Mouse (Mus musculus): ENCODE measurements around the gene Olfr1039.
"Not testable (repeated sequence)": the region's sequence is repeated elsewhere in the genome, so short reads cannot be mapped to it uniquely, and the experiment has no call there.

Gene Olfr1039

GRCm38 (mm10) chr2:86135828-86136227 lies at the start of gene Olfr1039:
Olfr1039 (minus strand) TSS chr2:86135928.
- DNase-seq (ENCODE audit: low spot score in 2 of 2) = no peak

GRCm38 (mm10) chr2:86179950-86180349 lies 44.2 kb upstream of the Olfr1039 start:
- no peak for DNase-seq (ENCODE audit: low spot score in 2 of 2)

- no peak for DNase-seq (ENCODE audit: low spot score in 2 of 2)
These were observed 42.0 kb upstream of the Olfr1039 start, which contains the start of gene Olfr1044 for GRCm38 (mm10) chr2:86177720-86178119. Olfr1044 (minus strand) TSS chr2:86177820.

- not testable (repeated sequence) for DNase-seq (ENCODE audit: low spot score in 2 of 2)
These were observed 39.7 kb upstream of the Olfr1039 start for GRCm38 (mm10) chr2:86175422-86175821.

- no peak for DNase-seq (ENCODE audit: low spot score in 2 of 2)
These were observed 31.7 kb upstream of the Olfr1039 start, which contains the start of gene Olfr1043 for GRCm38 (mm10) chr2:86167422-86167821. Olfr1043 (minus strand) TSS chr2:86167522.

GRCm38 (mm10) chr2:86161738-86162137 lies 26.0 kb upstream of the Olfr1039 start, which contains the start of gene Olfr1042:
Olfr1042 (minus strand) TSS chr2:86161838.
- DNase-seq (ENCODE audit: low spot score in 2 of 2) = no peak

GRCm38 (mm10) chr2:86146632-86147031 lies 10.9 kb upstream of the Olfr1039 start, which contains the start of gene Olfr1040:
Olfr1040 (minus strand) TSS chr2:86146732.
- no peak for DNase-seq (ENCODE audit: low spot score in 2 of 2)

GRCm38 (mm10) chr2:86087285-86087684 lies 48.4 kb downstream of the Olfr1039 start, which contains the start of gene Olfr1037:
Olfr1037 (minus strand) TSS chr2:86087385.
- no peak for DNase-seq (ENCODE audit: low spot score in 2 of 2)

GRCm38 (mm10) chr2:86080478-86080877 lies 55.2 kb downstream of the Olfr1039 start:
- not testable (repeated sequence) for DNase-seq (ENCODE audit: low spot score in 2 of 2)

Data from urinary bladder, adult 18-20 months (tissue).